ENCODE assay signal across 8 mouse cellular contexts in genomic region chrX:142228055-142228768, GRCm38 (mm10). TPM values are rescaled to one million over a fixed set of nuclear protein-coding genes. Genes with fewer than 3 reads are reported as not detected.
A peak's percentile ranks its signal among the peaks of the same experiment; 100 is the strongest.
DNase-seq lines count a peak whose midpoint lies in the region; ATAC-seq lines count a peak whose summit lies in the region.

No protein-coding gene starts in this region.

- H3K4me1 ChIP-seq in forebrain, embryonic 13.5 days: no peaks in the 10 kb centered on the region
- H3K4me1 ChIP-seq in neural tube, embryonic 15.5 days: no peaks in the 10 kb centered on the region

- peak overlapping the region; percentile 52 for H3K4me2 ChIP-seq in forebrain, embryonic 13.5 days
- H3K4me2 ChIP-seq in neural tube, embryonic 15.5 days: peak overlapping the region; percentile 55

- no peaks in the 10 kb centered on the region for H3K27me3 ChIP-seq in forebrain, embryonic 13.5 days
- no peaks in the 10 kb centered on the region; the same call in 1 of the 2 replicates for H3K27me3 ChIP-seq in neural tube, embryonic 15.5 days (replicated peaks)

- no peaks in the 10 kb centered on the region for H3K9me3 ChIP-seq in forebrain, embryonic 13.5 days (replicated peaks)
- H3K9me3 ChIP-seq in neural tube, embryonic 15.5 days (replicated peaks): no peaks in the 10 kb centered on the region

- H3K4me3 ChIP-seq in forebrain, embryonic 13.5 days: peak overlapping the region; percentile 49
- H3K4me3 ChIP-seq in neural tube, embryonic 15.5 days (replicated peaks): peak overlapping the region; percentile 53

- ATAC-seq in cerebellum, adult (ENCODE audit: insufficient number of reproducible peaks, low FRiP score, low TSS enrichment): peak; percentile 99
- peak; percentile 98 for ATAC-seq in forebrain, embryonic 13.5 days
- peak; percentile 99 for ATAC-seq in neural tube, embryonic 15.5 days (ENCODE audit: low FRiP score)

- WGBS in forebrain, embryonic 13.5 days: 10% methylated on average over 28 of the region's 42 CpGs
- WGBS in large intestine, adult 2 months: 20% methylated on average over 32 of the region's 42 CpGs
- 23% methylated on average over 28 of the region's 42 CpGs for WGBS in neural tube, embryonic 15.5 days

- H3K27ac ChIP-seq in forebrain, embryonic 13.5 days: peak overlapping the region; percentile 90
- H3K27ac ChIP-seq in neural tube, embryonic 15.5 days (replicated peaks): peak overlapping the region; percentile 89

- intact Hi-C loops in heart, postnatal 10 days (cut with DNase I): no loop called here

- peak; percentile 84 for DNase-seq in ES-CJ7 (ENCODE audit: low read depth, low spot score)
- peak; percentile 73 to 77 for DNase-seq in heart, postnatal 10 days
- DNase-seq in large intestine, adult 2 months (ENCODE audit: low read depth, low spot score): peak; percentile 21
- DNase-seq in lung, adult 18-20 months: peak; percentile 68 to 72
- DNase-seq in testis, postnatal 14 days (ENCODE audit: low spot score): peak; percentile 63

- H3K9ac ChIP-seq in forebrain, embryonic 13.5 days: peak overlapping the region; percentile 61
- peak overlapping the region; percentile 49; the same call in 1 of the 2 replicates for H3K9ac ChIP-seq in neural tube, embryonic 15.5 days (replicated peaks)

- H3K36me3 ChIP-seq in forebrain, embryonic 13.5 days (ENCODE audit: poor library complexity, severe bottlenecking): no peaks in the 10 kb centered on the region
- H3K36me3 ChIP-seq in neural tube, embryonic 15.5 days: no peaks in the 10 kb centered on the region

RNA-seq across cellular contexts. Expression of gene Nxt2, which starts 1.6 kb away (rescaled TPM):
- polyA plus RNA-seq in forebrain, embryonic 13.5 days (2015; fragmentation: Nextera tagmentation; extraction: Ambion mirVana): 19.3 and 19.4 TPM in 2 replicates
- total RNA-seq in heart, postnatal 10 days (2021): 1 to 10 TPM; 5.9 to 6.0 TPM
- 4.1 and 4.8 TPM in 2 replicates for polyA plus RNA-seq in large intestine, adult 2 months (2012; rRNA removed)
- 18.9 and 21.8 TPM in 2 replicates for polyA plus RNA-seq in neural tube, embryonic 15.5 days (2015; fragmentation: Nextera tagmentation; extraction: Ambion mirVana)

RNA-seq across cellular contexts. Expression of gene Gucy2f, which starts 31.5 kb away (rescaled TPM):
- polyA plus RNA-seq in forebrain, embryonic 13.5 days (2015; fragmentation: Nextera tagmentation; extraction: Ambion mirVana): 0.01 TPM in 1 of 2 replicates, not detected in the other
- total RNA-seq in heart, postnatal 10 days (2021): not detected
- polyA plus RNA-seq in large intestine, adult 2 months (2012; rRNA removed): not detected in 2 replicates
- polyA plus RNA-seq in neural tube, embryonic 15.5 days (2015; fragmentation: Nextera tagmentation; extraction: Ambion mirVana): 0.03 and 0.08 TPM in 2 replicates

Comparison
In these comparisons a context has a peak if more than half of its experiments do, and no peak if none do; other contexts are left out.
1. Peak in every context shown above with its lines: DNase-seq, ATAC-seq, H3K4me3 ChIP-seq and H3K27ac ChIP-seq.
2. DNase-seq: peak in every context shown above with its lines; median percentile 84 in ES-CJ7; 75 in heart, postnatal 10 days; 70 in lung, adult 18-20 months; 63 in testis, postnatal 14 days; 21 in large intestine, adult 2 months.